Mouse (Mus musculus): ENCODE results near the gene Spock1.

DNA sequence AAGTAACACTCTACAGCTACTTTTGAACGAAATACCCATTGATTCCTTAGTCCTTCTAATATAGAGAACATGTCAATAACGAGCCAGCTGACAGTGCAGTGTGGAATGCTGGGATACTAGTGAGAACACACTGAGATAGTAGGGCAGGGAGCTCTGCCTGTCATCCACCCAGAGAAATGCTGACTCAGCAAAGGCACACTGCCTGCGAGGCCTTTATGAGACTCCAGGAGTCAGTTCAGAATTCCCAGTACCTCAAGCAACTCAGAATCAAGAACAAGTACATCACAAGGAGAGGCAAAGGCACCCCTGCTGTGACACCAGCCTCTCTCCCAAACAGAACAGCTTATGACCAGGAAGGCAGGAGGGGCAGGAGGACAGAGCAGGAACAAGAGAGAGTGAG, 163.5 kb downstream of the Spock1 start:
- no peak for TF ChIP-seq CTCF (IDR thresholded peaks at IDR 0.05; ENCODE audit: extremely low read depth, insufficient read depth, insufficient read length, insufficient replicate concordance)
- TF ChIP-seq POLR2A (IDR thresholded peaks at IDR 0.05; ENCODE audit: low read depth, low read length) = no peak

Data from spleen, adult 2 months (tissue).